Mouse (Mus musculus): ENCODE data around the gene H1f0. TPM values are rescaled to one million over a fixed set of nuclear protein-coding genes. Genes with fewer than 3 reads are reported as not detected.
"Not testable (repeated sequence)": the region's sequence is repeated elsewhere in the genome, so short reads cannot be mapped to it uniquely, and the experiment has no call there.

Gene H1f0
- total RNA-seq, 2 experiments from 2014 or later, result 73.4 to 81.3 TPM

- intact Hi-C loops (cut with DNase I), result no loop called here
- no peak for DNase-seq (ENCODE audit: extremely low spot score in 1 of 2, low spot score in 2 of 2)
These were observed 26.7 kb upstream of the H1f0 start for GRCm38 (mm10) chr15:79001559-79001958.

DNA sequence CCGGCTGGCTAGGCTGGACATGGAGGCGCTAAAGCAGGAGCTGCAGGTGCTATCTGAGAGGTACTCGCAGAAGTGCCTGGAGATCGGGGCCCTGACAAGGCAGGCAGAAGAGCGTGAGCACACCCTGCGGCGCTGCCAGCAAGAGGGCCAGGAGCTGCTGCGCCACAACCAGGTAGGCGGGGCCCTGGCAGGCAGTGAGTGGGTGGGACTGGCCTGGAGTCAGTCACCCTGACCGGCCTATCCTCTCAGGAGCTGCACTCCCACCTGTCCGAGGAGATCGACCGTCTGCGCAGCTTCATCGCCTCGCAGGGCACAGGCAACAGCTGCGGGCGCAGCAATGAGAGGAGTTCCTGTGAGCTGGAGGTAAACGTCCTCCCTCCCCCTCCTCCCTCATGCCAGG lies 26.2 kb upstream of the H1f0 start:
- peak in 1 of 2 experiments; percentile 45 for DNase-seq (ENCODE audit: extremely low spot score in 1 of 2, low spot score in 2 of 2)
- intact Hi-C loops (cut with DNase I), result no loop called here

DNA sequence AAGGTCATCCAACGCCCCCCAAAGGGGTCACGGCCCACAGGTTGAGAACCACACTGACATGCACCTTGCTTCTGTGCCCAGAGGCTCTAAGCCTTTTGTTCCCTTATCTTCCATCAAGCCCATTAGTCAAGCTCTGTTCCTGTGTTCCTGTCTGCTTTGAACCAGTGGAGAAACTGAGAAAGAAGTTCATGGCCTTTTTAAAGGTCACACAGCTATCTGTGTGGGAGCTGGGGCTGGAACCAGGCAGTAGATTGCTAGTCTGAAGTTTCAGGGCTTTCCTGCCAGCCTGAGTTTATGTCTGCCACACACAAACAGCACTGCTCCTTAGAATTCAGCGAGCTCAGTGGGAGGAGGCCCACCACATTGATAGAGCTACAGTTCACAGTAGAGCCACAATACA lies 25.2 kb upstream of the H1f0 start:
- intact Hi-C loops (cut with DNase I), result no loop called here

DNA sequence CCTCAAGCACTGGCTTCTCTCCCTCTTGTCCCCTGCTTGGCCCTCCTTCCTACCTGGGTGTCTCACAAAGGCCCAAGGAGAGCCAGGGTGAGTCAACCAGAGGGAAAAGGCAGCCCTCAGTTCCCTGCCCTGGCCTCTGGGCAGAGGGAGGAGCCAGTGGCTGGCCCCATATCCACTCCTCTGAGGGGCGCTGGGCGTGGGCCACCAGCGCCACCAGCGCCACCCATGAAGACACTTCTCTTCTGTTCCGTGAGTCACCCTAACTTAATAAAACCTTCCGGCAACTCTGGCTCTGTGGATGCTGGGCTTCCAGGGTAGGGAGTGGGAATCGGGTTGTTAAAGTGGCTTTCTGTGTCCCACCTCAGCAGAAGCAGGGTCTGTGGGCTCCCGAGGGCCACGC lies 22.7 kb upstream of the H1f0 start:
- intact Hi-C loops (cut with DNase I), result no loop called here
- no peak for DNase-seq (ENCODE audit: extremely low spot score in 1 of 2, low spot score in 2 of 2)

More for the DNA sequence above, 25.2 kb upstream of the H1f0 start:
- no peak for DNase-seq (ENCODE audit: extremely low spot score in 1 of 2, low spot score in 2 of 2)

GRCm38 (mm10) chr15:79006638-79007037 lies 21.6 kb upstream of the H1f0 start:
- intact Hi-C loops (cut with DNase I), result no loop called here
- DNase-seq (ENCODE audit: extremely low spot score in 1 of 2, low spot score in 2 of 2), result no peak

DNA sequence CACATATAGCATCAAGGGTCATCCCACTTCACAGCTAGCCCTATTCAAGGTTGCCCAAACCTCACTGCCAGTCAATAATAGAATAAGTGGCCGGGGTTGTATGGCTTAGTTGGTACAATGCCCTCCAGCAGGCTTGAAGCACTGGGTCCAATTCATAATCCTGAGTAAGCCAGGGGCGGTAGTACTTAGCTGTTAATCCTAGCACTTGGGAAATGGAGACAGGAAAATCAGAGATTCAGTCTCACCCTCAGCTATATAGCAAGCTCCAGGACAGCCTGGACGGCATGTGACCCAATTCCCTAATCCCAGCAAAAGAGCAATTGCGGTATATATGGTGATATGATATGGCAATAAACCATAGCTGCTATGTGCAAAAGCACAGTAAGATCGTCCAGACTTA lies 21.2 kb upstream of the H1f0 start:
- intact Hi-C loops (cut with DNase I), result no loop called here
- no peak for DNase-seq (ENCODE audit: extremely low spot score in 1 of 2, low spot score in 2 of 2)

GRCm38 (mm10) chr15:79007836-79008235 lies 20.4 kb upstream of the H1f0 start:
- DNase-seq (ENCODE audit: extremely low spot score in 1 of 2, low spot score in 2 of 2); intact Hi-C loops (cut with DNase I): not testable (repeated sequence)

- intact Hi-C loops (cut with DNase I), result no loop called here
These were observed 18.5 kb upstream of the H1f0 start for GRCm38 (mm10) chr15:79009734-79010133.

DNA sequence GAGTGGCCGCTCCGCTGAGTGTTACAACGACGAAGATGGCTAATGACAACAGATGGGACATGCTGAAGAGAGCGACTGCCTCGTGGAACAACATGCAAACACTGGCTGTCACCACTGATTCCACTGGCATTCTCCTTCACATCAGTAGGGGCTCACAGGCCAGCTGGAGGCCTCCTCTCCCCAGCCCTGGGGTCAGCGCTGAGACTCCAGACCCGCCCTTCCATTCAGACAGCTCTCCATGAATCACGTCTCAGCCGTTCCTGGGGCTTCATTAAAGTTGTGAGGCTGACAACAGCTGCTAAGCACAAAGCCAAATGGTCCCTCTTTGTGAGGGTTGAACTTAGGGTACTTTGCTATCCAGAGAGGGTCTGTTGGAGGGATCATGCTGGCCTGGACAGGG lies 16.7 kb upstream of the H1f0 start:
- DNase-seq (ENCODE audit: extremely low spot score in 1 of 2, low spot score in 2 of 2), result no peak
- intact Hi-C loops (cut with DNase I), result no loop called here

More at GRCm38 (mm10) chr15:79009734-79010133, 18.5 kb upstream of the H1f0 start:
- DNase-seq (ENCODE audit: extremely low spot score in 1 of 2, low spot score in 2 of 2), result no peak

DNA sequence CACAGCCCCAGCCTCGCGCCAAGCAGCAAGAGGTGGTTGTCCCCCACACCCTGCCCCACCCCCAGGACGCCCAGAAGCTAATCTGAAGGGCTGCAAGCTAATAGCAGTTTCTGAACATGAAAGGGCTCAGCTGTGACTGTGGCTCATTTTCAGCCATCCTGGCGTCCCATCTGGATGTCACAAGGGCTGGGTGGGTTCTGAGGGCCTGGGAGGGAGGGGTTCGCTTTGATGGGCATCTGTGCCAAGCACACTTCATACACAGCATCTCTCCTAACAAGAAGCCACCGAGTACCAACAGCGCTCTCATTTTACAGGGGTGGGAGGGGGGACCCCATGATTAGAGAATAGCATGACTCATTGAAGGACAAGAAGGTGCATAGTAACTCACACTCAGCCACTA lies 14.9 kb upstream of the H1f0 start:
- DNase-seq (ENCODE audit: extremely low spot score in 1 of 2, low spot score in 2 of 2), result no peak
- intact Hi-C loops (cut with DNase I), result no loop called here

DNA sequence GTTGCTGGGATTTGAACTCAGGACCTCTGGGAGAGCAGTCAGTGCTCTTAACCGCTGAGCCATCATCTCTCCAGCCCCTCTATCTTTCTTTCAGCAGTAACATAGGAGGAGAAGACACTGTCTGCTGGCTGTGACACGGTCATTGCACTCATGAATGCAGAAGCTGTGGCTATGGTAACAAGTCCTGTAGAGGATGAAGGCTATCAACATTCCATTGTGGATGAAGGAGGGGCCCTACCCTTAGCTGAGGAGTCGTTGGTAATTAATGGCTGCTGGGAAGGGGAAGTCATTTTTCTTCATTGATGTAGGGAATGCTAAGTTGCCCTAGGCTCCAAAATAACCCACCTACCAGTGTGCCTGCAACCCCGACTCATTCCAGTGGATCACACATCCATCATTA lies 10.1 kb upstream of the H1f0 start:
- intact Hi-C loops (cut with DNase I), result no loop called here
- DNase-seq (ENCODE audit: extremely low spot score in 1 of 2, low spot score in 2 of 2), result no peak

GRCm38 (mm10) chr15:79018886-79019285 lies 9.4 kb upstream of the H1f0 start:
- no peak for DNase-seq (ENCODE audit: extremely low spot score in 1 of 2, low spot score in 2 of 2)
- intact Hi-C loops (cut with DNase I), result no loop called here

GRCm38 (mm10) chr15:79022671-79023230 lies 5.5 kb upstream of the H1f0 start:
- intact Hi-C loops (cut with DNase I), result no loop called here
- DNase-seq (ENCODE audit: extremely low spot score in 1 of 2, low spot score in 2 of 2), result no peak

- no peak for DNase-seq (ENCODE audit: extremely low spot score in 1 of 2, low spot score in 2 of 2)
- intact Hi-C loops (cut with DNase I), result no loop called here
These were observed 4.9 kb upstream of the H1f0 start for GRCm38 (mm10) chr15:79023366-79023765.

DNA sequence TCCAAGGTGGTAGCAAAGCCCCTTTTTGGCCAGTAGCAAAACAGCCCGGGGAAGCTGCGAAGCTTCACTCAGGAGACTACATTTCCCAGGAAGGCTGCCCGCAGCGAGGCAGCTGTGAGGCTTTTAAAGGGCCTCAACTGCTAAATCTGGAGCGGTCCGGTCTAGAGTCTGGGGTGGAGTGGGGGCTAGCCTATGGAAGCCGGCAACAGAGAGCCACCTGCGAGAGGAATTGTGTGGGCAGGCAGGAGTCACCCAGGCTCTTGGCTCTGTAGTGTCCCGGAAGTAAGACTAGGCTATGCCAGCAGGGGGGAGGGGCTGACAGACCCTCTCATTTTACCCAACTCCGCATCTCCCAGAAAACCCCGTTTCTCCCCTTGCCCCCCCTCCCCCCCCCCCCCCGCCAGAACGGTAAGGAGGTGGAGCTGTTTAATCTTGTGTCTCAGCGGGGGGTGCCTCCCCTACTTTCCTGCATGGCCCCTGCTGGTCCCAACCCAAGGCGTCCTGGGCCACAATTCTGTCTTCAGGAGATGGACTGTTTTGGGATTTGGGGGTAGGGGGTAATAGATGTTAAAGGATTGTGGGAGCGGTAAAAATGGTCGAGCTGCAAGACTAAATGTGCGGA lies 2.5 kb upstream of the H1f0 start:
- intact Hi-C loops (cut with DNase I), result no loop called here
- DNase-seq (ENCODE audit: extremely low spot score in 1 of 2, low spot score in 2 of 2), result no peak

DNA sequence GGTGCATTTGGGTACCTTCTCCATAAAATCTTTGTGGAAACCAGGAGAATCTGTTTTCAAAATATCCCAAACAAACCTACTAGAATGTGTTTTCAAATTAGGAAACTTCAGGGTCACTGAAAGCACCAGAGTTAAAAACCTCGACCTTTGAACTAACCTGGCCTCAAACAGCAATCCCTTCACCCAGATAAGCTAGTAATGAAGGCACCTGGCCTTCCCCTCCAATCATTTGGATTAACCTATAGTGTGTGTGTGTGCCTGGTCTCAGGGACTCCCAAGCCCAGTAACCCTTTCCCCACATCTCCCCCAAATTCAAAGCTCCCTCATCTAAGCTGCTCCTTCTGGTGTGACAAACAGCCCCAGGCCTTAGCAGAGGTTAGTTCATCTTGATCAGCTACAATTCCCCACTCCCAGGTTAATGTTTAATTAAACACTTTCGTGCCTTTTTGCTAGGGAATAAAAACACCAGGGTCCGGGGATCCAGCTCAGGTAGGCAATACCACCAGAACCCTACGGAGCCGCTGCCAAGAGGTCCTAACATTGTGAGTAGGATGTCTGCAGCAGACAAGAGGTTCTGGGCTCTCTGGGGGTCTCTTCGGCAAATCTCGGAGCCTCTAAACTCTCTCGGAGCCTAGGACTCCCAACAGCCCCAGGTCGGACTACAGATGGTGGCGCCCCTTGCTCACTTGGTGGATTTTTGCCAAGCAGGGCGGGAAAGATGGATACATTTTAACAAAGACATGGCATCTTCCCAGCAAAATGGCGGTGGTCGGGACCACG lies 1.5 kb upstream of the H1f0 start:
- intact Hi-C loops (cut with DNase I), result no loop called here
- DNase-seq (ENCODE audit: extremely low spot score in 1 of 2, low spot score in 2 of 2), result no peak

GRCm38 (mm10) chr15:79027291-79028205 lies 702 bp upstream of the H1f0 start:
- DNase-seq (ENCODE audit: extremely low spot score in 1 of 2, low spot score in 2 of 2), result peak in 1 of 2 experiments; percentile 70
- intact Hi-C loops (cut with DNase I), result no loop called here

DNA sequence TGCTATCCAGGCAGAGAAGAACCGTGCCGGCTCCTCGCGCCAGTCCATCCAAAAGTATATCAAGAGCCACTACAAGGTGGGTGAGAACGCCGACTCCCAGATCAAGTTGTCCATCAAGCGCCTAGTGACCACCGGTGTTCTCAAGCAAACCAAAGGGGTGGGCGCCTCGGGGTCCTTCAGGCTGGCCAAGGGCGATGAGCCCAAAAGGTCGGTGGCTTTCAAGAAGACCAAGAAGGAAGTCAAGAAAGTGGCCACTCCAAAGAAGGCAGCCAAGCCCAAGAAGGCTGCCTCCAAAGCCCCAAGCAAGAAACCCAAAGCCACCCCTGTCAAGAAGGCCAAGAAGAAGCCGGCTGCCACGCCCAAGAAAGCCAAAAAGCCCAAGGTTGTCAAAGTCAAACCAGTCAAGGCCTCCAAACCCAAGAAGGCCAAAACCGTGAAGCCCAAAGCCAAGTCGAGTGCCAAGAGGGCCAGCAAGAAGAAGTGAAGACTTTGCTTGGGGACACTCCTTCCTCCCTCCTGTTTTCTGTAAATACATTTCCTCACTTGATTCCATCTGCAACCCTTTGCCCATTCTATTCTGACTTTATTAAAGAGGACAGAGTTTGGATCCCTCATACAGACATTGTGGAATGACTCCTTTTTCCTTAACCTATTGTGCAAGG lies 704 bp downstream of the H1f0 start:
- intact Hi-C loops (cut with DNase I), result no loop called here
- no peak for DNase-seq (ENCODE audit: extremely low spot score in 1 of 2, low spot score in 2 of 2)

Measured in left cerebral cortex, postnatal 10 days (tissue).